Mouse (Mus musculus) MEL-GATA-1-ER (cell line): Measurements from ENCODE around the gene Snap25.

Source experiments
- DNase-seq: peaks from one replicate; pipeline ENCODE4 v3.0.0-alpha.2; 2012; ENCODE audit warnings: low read depth; ENCODE audit errors: extremely low read depth

Gene Snap25

DNA sequence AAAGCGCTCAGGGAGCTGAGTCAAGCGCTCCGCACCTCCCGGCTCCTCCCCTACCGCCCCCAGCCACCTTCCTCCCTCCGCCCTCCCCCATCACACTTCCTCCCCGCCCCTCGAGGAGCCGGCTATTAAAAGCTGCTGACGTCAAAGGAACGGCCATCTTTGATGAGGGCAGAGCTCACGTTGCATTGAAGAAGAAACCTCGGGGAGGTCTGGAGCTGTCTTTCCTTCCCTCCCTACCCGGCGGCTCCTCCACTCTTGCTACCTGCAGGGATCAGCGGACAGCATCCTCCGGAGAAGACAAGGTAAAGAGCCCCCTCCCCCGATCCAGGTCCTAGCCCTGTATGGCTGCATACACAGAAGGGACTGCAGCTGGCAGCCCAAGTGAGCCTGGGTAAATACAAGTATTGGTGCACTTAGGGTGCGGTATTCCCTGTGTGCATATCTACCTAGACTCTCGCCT, at the start of gene Snap25:
Gene Snap25, plus strand, starts transcription at position 155 of the 460 bp plus-strand sequence.
- DNase-seq: no peak

DNA sequence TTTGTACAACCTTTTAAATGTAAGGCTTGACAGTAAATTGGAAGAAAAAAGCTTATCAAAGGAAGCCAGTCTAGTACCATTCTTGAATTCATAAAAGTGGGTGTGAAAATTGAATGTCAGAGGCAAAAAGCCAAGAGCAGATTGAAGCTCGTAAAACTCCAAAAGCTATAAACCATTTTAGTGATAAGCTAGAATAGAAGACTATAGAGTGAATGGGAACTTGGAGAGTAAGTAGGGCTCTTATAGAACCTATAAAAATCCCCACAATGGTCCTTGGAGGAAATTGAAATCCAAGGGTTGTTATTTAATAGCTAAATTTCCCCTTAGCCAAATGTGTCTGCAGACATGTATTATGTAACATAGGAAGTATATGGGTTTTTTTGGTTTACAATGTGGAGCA, 46.3 kb upstream of the Snap25 start:
- DNase-seq: no peak

DNA sequence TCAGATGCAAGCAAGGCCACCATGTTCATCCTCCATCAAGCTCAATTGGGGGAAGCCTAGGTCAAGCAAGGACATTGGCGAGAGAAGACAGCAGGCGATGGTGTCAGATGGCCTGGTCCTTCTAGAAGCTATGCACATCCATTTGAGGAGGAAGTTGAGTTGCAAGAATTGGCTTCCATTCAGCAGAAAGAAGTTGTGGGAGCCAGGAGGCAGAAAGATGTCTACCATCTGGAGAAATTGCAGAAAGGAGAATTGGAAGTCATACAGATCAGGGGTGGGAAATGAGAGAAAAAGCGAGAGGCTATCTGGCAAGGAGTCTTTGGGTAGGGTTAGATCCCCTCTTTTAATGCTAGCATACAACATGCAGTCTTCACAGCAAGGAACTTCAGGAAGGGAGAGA, 44.1 kb upstream of the Snap25 start:
- no peak for DNase-seq

DNA sequence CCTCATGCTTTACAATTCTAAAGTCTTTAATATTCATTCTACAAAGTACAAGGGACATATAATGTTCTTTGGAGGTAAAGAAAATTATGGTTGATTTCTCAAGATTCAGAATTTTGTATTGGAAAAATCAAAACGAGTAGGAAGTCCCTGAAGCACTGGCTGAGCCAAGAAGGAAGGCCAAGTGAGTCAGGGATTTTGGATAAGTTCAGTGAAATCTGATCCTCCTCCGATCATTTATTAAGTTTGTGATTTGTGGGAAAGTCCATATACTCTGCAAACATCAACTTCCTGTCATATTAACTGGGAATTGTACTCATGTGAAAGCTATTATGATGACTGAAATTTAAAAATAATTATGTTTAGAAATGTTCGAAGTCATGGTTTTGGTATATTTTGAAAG, 43.6 kb upstream of the Snap25 start:
- DNase-seq: no peak

DNA sequence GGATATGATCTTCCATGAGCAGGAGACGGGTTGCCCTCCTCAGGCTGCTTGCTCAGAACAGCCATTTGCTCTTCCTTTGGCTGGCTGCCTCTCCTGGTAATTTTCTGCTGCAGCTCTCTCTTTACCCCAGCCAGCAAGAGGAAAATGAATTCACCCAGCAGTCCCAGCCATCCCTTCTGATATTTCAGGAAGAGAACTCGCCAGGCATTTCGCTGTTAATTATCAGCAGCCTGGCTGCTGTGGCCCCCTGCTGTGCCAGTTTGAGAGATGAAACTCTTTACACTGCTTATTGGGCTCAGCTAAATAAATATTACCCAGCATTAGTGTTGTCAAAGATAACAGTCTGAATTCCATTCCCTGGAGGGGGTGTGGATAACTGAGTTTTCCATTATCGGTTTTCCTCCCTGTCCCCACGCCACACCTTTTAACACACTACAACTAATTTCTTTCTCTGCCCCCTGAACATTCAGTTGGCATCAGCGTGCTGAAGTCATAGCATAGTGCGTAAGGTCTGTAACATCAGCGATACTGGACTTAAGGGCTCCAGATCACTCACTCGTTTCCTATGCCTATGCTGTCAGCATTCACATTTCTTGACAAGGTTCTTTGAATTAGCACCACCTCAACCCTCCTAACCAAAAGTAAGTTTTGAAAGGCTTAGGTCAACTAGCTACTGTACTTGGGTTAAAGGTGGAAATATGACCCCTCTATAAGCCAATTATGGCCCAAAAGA, 42.5 kb upstream of the Snap25 start:
- no peak for DNase-seq

DNA sequence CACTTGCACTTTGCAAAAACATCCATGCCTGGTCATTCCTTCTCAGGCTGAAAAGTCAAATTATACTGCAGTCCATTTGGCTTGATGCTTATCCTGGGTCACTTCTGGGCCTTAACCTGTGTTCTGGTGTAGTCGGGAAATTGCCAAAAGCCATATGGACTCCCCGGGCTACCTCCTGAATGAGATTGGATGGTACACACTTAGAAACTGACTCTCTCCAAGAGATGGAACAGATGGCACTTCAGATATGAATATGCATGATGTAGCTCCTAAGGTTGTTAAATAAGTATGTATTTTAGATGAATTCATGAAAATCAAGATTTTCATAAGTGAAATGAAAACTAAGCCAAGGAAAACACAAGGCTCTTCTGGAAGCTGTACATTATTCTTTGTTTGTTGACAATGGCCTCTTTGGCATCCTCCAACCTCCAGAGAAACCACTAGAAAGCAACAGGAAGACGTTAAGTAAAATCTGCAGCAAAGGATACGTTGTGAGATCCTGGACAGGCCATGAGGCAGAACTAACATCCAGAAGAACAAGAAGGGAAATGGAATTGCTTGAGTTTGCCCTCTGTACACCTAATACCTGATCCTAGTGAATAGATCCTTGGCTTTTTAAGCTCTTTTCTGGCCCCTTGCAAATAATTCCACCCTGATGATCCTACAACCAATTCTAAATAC, 39.0 kb upstream of the Snap25 start:
- no peak for DNase-seq

DNA sequence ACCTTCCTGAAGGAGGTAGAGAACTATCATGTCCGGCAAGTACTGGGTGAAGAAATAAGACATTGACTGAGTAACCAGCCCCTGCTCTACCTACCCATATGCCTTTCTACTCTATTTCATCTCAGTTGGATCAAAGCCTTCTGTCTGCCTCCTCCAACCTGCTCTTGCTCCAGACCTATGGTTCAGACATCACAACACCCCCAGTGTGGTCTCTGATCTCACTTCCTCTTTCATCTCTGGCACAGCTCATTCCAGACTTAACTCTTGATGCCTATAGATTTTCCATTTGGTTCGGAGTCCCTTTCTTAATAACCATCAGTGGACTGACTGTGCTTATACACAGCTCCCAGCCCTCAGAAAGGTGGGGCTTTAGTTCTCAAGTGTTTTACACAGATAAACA, 37.1 kb upstream of the Snap25 start:
- DNase-seq: no peak

DNA sequence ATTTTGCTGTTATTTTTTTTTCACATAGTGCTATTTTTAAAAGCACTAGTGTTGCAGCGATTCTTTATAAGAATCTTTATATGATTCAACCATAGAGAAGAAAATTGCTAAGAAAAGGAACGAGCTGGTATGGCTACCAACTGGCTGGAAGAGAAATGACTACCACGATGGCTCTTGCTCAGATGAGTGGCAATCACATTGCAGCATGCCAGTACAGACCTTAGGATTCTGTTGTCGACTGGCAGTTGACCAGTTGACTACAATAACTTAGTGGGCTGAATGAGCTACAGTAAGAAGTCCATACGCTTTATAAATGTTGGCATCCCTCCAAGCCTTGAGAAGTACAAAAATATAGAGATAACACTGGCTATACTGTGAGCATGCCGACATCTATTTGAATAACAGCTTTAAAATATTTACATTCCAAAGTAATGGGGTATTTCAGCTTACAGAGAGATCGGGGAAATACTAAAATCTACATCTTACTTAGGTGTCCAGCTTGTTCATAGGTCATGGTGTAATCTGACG, 36.3 kb upstream of the Snap25 start:
- no peak for DNase-seq

DNA sequence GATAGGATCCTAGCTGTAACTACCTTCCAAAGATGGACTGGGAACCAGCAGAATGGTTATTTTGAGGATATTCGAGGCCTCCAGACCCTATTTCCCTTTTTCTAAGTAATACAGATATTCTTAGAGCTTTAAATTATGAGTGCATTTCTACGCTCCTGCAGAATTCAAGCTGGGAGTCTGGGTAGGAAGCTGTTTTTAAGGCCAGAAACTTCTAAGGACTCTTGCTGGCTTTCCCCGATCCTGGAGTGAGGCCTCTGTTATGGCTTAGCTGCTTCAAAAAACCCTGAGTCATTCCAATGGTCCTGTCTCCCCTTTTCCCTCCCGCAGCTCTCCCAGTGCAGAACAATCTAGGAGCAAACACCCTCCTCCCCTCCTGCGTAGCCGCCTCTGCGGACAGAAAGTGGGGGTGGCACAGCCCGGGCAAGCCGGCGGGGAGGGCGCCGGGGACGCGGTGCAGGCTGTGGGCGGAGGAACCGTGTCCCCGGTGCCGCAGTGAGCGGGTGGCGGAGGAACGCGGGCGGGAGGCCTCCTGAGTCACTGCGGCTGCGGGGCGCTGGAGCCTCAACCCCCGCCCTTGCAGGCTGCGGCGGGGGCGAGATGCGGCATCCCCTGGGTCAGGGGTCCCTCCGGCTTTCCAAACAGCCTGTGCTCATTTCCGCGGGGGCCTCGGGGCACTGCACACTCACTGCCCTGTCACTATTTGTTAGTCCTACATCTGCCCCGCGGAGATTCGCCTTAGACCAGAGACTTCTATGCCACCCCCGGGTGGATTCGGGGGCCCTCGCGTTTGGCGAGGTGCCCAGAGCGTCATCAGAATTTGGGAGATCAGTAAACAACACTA, 34.7 kb upstream of the Snap25 start:
- DNase-seq: no peak

DNA sequence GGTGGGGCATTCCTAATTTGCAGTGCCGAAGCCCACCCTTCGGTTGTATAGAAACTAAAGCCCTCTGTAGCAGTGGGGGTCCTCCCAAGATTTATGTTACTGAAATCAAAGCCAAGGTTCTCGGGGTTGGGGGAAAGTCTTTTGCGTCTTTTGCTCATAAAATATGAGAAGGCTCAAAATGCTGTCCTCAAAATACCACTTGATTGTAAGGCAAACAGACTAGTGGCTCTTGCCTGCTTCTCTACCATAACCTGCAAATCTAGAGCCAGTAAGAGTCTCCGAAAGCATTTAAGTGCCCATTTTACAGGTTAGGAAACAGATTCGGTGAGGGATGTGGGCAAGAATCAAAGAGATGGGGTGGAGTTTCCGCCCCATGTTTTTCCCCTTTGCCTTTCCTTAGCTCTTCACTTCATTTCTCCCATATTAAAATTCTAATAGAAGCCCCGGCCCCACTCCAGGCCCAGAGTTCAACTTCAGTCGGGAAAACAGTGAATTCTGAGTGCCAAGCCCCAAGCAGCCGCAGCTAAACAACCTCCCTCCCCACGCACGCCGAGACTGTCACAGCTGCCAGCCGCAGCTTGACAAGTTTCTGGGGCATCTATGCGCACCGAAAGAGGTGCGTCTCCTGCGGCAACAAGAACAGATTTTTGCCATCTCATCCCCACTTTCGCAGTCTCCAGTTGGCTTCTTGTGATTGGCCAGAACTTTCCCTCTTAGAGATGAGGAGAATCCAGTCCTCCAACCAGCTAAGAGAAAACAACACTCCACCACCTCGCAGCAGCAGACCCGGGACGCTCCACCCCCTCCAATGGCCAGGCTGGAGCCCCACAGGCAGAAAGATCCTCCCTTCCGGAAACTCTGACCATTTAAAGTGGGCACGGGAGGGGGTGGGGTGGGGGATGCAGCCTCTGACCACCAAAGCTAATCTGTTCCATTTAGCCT, 33.7 kb upstream of the Snap25 start:
- no peak for DNase-seq

DNA sequence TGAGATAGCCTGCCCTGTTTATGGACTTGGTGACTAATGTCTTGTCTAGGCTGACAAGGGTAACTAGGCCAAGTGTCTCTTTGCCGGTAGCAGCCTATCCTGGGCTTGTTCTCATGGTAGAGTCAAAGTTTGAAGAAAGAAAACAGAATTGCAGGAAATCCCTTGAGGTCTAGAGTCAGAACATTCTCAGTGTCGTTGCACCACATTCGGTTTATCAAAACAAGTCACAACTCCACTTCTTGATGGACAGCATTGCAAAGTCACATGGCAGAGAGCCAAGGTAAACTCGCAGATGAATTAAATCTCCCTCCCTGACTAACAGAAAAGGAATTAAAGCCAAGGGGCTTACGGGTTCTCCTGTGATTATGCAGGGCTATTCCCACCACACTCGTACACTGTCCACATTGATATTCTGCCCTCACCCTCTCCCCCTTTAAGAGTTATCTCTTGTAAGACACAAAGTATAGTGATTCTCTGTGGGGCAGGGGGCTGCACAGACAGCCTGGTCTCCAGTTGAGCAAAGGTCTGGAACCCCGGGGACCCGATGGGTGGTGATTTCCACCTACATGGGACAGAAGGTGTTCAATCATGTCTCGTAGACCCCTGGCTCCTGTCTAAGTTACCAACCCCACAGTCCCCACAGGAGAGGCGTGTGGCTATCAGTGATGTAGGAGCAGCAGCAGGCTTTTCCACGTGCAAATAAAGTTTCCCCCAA, 30.9 kb upstream of the Snap25 start:
- DNase-seq: no peak

DNA sequence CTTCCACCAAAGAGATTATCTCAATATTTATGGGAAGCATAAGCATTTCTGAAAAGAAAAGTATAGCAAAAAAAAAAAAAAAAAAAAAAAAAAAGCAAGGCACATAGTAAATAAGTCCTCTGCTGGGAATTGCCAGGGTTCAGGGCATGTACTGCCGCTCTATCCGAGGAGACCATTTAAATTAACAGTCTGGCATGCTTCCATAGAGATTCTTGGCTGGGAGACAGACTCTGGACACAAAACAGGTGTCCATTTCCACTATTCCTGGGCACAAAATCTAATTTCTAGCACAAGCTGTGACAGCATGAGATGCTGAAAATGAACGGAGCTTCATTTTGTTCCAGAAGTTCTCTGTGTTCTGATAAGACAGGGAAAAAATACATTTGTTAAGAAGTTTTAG, 27.1 kb upstream of the Snap25 start:
- no peak for DNase-seq

DNA sequence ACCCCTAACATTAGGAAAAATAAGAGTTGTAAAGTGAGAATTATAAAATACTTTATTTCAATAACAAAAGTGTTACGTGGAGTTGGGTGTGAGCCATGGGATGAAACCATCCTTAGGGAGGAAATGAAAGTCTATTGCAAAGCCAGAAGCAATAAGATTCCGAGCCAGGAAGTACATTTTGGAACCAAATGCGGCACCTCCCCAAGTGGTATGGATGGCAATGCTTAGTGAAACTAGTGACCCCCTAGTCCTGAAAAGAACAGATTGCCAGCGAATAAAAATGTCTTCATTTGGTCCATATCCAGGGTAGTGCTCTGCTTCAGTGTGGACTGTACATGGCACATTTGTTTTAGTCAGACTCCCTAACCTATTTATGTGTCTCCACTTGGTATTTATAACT, 25.9 kb upstream of the Snap25 start:
- no peak for DNase-seq

DNA sequence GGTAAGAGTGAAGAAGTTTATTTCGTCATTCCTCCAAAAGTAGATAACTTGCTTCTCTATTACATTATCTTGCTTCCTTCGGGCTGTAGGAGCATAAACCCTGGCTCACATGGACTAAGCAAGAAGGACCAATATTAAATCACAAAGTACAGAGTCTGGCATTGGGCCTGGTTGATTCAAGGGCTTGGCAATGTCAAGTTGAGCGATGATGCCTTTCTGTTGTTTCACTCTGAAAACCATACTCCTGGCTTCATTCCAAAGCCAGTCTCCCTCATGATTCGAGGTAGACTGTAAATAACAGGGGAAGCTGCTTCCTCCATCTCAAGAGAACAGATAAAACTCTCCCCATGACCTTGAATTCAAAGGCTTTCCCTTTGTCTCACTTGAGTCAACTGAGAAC, 23.8 kb upstream of the Snap25 start:
- no peak for DNase-seq

DNA sequence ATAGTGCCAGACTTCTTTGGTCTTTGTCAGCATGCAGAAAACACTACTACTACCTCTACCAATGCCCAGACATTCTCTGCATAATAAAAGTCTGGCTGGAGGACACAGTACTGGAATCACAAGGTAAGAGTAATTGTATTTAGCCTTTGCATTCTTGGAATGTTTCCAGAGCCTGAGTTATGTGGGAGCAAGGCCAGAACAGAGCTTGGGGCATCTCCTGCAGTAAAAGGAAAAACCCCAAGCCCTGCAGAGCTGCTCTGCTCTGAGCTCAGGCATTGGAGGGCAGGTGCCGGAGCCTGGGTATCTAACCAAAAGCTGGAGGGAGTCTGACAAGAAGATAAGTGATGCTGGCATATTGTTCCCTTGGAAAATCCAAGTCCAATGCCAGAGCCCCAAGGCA, 21.6 kb upstream of the Snap25 start:
- DNase-seq: no peak

DNA sequence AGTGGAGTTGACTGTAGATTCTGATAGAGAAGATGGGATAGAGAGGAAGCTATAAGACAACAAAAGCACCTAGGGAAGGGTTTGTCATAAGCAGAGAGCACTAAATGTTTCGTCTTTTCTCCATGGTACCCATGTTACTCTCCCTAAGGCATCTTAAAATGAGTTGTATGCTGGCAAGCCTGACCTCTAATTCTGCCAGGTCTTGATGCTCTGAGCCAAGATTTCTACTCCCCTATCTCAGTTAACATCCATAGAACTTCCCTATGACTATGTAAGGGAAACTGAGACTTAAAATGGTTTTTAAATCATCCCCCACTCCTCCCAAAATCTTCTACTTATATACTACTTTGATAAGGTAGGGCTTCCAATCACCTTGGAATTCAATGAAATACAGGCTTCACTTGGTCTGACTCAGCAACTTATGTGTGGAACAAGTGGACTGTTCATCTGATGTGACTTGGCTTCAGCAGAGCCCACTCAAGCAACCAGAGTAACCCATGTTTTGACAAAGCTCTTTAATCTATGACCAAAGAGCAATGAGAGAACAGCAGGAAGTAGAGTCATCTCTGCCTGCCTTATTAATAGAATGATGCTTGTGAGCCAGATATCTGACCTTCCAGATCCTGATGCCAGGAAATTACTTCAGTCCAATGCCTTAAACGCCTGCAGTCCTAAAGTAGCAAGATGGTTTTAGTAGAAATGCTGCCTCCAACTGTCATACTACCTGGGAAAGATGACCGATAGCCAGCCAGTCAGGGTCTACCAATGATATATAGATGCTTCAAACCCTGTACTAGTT, 13.6 kb upstream of the Snap25 start:
- no peak for DNase-seq

DNA sequence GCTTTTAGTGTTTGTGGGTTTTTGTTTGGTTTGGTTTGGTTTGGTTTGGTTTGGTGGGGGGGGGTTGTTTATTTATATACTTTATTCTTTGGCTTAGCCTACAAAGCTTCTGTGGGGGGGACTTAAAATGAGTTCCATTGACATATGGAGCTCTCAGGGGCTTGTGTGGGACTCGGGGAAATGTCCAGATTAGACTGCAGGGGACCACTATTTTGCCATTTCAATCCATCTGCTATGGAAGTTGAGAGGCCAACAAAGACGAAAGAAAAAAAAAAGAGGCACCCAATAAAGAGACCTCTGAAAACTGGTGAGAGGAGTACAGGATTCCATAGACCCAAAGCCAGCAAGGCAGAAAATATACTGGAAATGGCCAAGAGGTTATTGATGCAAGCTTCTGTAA, 9.9 kb upstream of the Snap25 start:
- no peak for DNase-seq

DNA sequence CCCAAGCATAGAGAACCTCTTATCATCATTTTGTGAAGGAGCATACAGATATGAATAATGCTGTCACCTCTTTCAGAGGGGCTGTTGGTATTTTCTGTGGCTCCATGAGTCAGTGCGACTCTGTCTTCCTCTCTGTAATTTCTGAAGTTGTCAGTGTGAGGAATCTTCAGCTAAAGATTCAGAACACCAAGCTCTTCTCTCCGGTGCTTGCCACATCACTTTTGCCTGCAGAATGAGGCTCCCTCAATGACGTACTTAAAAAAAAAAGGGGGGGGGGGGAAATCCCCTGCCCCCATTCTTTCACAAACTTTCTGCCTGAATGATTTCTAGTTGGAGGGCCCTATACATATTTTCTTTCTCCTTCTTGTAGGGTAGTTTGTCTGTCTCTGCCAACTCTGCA, 2.1 kb upstream of the Snap25 start:
- DNase-seq: no peak

DNA sequence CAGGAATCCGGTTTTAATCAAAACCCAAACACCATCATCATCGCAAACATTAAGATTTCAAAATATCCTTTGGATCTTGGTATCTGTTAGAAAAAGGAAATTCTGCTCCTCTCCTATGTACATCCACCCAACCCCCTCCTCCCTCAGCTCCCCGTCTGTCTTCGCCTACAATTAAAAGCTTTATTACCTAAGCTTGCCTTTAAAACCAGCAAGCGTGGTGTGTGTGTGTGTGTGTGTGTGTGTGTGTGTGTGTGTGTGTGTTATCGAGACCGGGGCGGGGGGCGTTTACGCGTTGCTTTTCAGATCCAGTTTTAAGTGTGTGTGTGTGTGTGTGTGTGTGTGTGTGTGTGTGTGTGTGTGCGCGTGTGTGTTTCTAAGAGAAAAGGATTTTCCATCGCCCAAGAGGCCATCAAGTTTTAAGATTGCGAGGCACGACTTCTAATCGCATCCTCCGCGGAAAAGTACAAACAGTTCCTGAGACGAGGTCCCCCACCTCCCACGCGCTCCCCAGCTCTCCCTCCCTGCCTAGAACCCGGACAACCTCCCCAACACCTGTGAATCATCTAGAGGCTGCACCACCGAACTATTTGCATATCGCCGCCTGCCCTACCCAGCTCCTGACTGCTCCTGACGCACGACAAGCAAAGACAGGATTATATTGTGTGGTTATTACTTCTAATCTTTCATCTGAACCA, 1.4 kb upstream of the Snap25 start:
- no peak for DNase-seq
